Mouse (Mus musculus): ENCODE results near the gene Adk. TPM values are rescaled to one million over a fixed set of nuclear protein-coding genes. Genes with fewer than 3 reads are reported as not detected.
A peak's percentile ranks its signal among the peaks of the same experiment; 100 is the strongest.
"Not testable (repeated sequence)": the region's sequence is repeated elsewhere in the genome, so short reads cannot be mapped to it uniquely, and the experiment has no call there.

Adk gene
- total RNA-seq, 2 experiments from 2014 or later = 59.5 to 61.9 TPM

- intact Hi-C loops (cut with DNase I) = no loop called here
- DNase-seq (ENCODE audit: extremely low spot score in 1 of 2, low spot score in 2 of 2) = no peak
Observed at GRCm38 (mm10) chr14:21433995-21434394, 381.6 kb downstream of the Adk start.

- intact Hi-C loops (cut with DNase I) = no loop called here
- DNase-seq (ENCODE audit: extremely low spot score in 1 of 2, low spot score in 2 of 2) = no peak
Observed at GRCm38 (mm10) chr14:21434686-21435085, 382.3 kb downstream of the Adk start.

DNA sequence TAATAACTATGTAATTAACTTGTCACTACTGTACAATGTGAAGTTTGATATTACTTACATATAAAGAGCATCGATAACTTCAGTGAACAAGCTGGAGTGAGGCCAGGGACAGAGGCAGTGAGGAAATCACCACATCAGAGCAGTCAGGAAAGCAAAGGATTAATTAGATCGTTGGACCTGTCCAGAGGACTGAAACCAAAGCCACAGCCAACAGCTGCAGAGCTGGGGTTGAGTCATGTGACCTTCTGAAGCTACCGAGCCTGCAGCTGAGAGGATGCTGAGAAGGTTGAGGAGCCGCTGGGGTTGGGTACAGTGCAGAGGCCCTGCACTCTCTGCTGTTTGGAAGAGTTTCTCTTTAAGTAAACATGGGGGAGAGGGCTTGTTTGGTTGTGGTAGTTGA, 387.4 kb downstream of the Adk start:
- intact Hi-C loops (cut with DNase I) = no loop called here
- no peak for DNase-seq (ENCODE audit: extremely low spot score in 1 of 2, low spot score in 2 of 2)

DNA sequence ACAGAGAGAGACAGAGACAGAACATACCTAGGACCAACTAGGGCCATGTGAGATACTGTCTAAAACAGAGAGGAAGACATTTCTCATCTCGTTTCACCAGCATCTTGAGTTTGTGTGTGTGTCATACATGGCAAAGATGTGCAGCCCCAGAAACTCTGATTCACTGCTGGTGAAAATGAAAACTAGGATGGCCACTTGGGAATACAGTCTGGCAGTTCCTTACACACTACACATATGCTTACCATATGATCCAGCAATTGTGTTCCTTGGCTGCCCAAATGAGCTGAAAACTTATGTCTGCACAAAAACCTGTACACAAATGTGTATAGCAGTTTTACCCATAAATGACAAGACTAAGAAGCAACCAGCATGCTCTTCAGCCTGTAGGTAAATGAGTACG, 388.2 kb downstream of the Adk start:
- intact Hi-C loops (cut with DNase I) = no loop called here

GRCm38 (mm10) chr14:21441772-21442533, 389.6 kb downstream of the Adk start:
- intact Hi-C loops (cut with DNase I) = no loop called here
- DNase-seq (ENCODE audit: extremely low spot score in 1 of 2, low spot score in 2 of 2) = peak in 1 of 2 experiments; percentile 33

More for the DNA sequence above, 388.2 kb downstream of the Adk start:
- DNase-seq (ENCODE audit: extremely low spot score in 1 of 2, low spot score in 2 of 2) = no peak

- DNase-seq (ENCODE audit: extremely low spot score in 1 of 2, low spot score in 2 of 2) = no peak
- intact Hi-C loops (cut with DNase I) = no loop called here
Observed at GRCm38 (mm10) chr14:21452581-21452980, 400.2 kb downstream of the Adk start.

DNA sequence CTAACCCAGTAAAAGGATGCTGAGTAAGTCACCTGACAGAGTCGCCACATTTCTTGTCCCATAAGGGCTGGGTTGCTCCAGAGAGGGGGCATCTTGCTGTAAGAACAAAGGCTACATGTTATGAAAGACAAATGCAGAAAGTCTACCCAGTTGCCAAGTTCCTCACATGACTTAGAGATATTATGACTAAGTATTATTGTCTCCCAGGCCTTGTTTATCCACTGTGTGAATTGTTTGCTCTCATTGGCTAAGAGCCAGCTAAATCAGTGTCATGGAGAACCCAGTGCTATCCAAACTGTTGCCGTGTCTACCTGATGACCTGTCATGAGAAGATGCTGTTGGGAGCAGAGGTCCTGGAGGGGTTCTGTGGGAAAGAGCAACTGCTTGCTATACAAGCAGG, 401.5 kb downstream of the Adk start:
- no peak for DNase-seq (ENCODE audit: extremely low spot score in 1 of 2, low spot score in 2 of 2)
- intact Hi-C loops (cut with DNase I) = no loop called here

GRCm38 (mm10) chr14:21455654-21456350, 403.4 kb downstream of the Adk start:
- intact Hi-C loops (cut with DNase I) = no loop called here
- DNase-seq (ENCODE audit: extremely low spot score in 1 of 2, low spot score in 2 of 2) = no peak

- no peak for DNase-seq (ENCODE audit: extremely low spot score in 1 of 2, low spot score in 2 of 2)
- intact Hi-C loops (cut with DNase I) = no loop called here
Observed at GRCm38 (mm10) chr14:21456526-21456925, 404.2 kb downstream of the Adk start.

DNA sequence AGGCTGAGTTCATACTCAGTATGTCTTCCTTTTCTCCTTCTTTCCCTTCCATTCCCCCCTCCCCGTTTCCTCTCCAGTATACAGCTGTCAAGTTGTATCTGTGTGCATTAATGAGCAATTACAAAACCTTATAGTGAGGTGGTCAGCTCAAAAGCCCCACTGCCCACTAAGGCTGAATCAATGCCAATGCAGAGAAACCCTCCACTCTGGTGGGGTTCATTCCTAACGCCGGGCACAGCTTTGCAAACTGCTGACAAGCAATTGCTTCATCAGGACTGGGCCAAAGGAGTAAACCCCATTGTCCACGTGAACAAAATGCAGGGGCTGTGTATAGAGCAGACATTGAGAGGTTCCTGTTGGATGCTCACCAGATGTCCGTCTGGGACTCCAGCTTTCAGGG, 405.5 kb downstream of the Adk start:
- DNase-seq (ENCODE audit: extremely low spot score in 1 of 2, low spot score in 2 of 2) = no peak
- intact Hi-C loops (cut with DNase I) = no loop called here

- no peak for DNase-seq (ENCODE audit: extremely low spot score in 1 of 2, low spot score in 2 of 2)
Observed at GRCm38 (mm10) chr14:21458696-21459095, 406.3 kb downstream of the Adk start.

GRCm38 (mm10) chr14:21459163-21459562, 406.8 kb downstream of the Adk start:
- intact Hi-C loops (cut with DNase I) = no loop called here
- DNase-seq (ENCODE audit: extremely low spot score in 1 of 2, low spot score in 2 of 2) = no peak

More at GRCm38 (mm10) chr14:21458696-21459095, 406.3 kb downstream of the Adk start:
- intact Hi-C loops (cut with DNase I) = no loop called here

- intact Hi-C loops (cut with DNase I) = no loop called here
- no peak for DNase-seq (ENCODE audit: extremely low spot score in 1 of 2, low spot score in 2 of 2)
Observed at GRCm38 (mm10) chr14:21462398-21462797, 410.0 kb downstream of the Adk start.

- DNase-seq (ENCODE audit: extremely low spot score in 1 of 2, low spot score in 2 of 2) = no peak
- intact Hi-C loops (cut with DNase I) = no loop called here
Observed at GRCm38 (mm10) chr14:21463117-21463712, 410.8 kb downstream of the Adk start.

GRCm38 (mm10) chr14:21470386-21470785, 418.0 kb downstream of the Adk start:
- intact Hi-C loops (cut with DNase I) = no loop called here

DNA sequence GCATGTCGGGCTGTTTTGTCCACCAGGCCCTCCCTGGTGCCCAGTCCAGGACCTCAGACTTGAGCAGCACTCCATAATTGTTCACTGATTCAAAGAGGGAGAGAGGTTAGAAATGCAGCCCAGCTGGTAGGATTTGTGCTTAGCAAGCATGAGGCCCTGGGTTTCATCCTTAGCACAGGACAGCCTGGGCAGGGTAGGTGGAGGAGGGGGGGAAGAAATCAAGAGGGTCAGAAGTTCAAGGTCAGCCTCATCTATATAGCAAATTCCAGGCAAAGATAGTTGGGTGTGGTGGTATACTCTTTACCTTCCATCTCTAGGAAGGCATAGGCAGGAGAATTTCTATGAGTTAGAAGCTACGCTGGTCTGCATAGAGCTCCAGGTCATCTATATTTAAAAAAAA, 419.6 kb downstream of the Adk start:
- intact Hi-C loops (cut with DNase I) = no loop called here
- no peak for DNase-seq (ENCODE audit: extremely low spot score in 1 of 2, low spot score in 2 of 2)

More at GRCm38 (mm10) chr14:21470386-21470785, 418.0 kb downstream of the Adk start:
- no peak for DNase-seq (ENCODE audit: extremely low spot score in 1 of 2, low spot score in 2 of 2)

GRCm38 (mm10) chr14:21474593-21475132, 422.3 kb downstream of the Adk start:
- intact Hi-C loops (cut with DNase I); DNase-seq (ENCODE audit: extremely low spot score in 1 of 2, low spot score in 2 of 2): not testable (repeated sequence)

DNA sequence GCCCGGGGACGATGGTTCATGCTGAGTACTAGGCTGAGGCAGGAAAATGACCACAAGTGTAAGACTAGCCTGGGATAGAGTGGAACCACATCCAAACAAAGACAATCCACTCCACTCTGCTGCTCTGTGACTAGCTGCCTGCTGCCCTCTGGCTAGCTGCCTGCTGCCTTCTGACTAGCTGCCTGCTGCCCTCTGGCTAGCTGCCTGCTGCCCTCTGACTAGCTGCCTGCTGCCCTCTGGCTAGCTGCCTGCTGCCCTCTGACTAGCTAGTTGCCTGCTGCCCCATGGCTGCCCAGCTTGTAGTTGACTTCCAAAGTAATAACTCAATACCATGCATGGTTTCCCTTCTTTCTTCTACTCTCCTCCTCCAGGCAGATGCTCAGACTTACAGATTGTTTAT, 424.8 kb downstream of the Adk start:
- DNase-seq (ENCODE audit: extremely low spot score in 1 of 2, low spot score in 2 of 2) = no peak
- intact Hi-C loops (cut with DNase I) = no loop called here

DNA sequence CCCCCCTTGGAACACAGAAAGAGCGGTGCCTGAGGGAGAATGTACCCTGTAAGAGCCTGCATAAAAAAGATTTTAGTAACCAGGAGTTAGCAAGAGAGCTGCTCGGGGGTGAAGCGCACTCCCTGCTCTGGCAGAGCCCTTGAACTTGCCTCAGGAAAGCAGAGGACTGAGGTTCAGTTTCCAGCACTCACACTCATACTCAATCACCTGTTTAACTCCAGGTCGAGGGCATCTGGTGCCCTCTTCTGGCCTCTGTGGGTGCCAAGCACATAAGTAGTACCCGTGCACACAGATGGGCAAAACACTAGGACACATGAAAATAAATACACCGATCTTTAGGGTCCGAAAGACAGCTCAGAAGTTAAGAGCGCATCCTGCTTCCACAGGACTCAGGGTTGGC, 427.2 kb downstream of the Adk start:
- intact Hi-C loops (cut with DNase I) = no loop called here
- DNase-seq (ENCODE audit: extremely low spot score in 1 of 2, low spot score in 2 of 2) = no peak

DNA sequence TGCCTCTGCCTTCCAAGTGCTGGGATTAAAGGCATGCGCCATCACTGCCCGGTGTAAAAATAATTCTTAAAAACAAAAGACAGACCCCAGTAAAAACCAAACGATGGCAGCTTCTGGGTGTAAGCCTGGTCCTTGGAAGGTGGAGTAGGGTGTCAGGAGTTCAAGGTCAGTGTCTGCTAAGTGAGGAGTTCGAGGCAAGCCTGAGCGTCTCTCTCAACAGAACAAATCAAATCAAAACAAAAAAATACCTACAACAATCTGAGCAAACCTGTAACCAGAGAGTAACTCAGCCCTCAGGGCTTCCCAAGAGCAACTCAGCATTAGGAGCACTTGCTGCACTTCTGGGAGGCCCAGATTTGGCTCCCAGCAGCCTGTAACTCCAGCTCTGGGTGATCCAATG, 427.8 kb downstream of the Adk start:
- DNase-seq (ENCODE audit: extremely low spot score in 1 of 2, low spot score in 2 of 2) = no peak
- intact Hi-C loops (cut with DNase I) = no loop called here
